Mouse (Mus musculus) intestine, embryonic 15.5 days (tissue): ENCODE results near the gene Msx1. TPM values are rescaled to one million over a fixed set of nuclear protein-coding genes. Genes with fewer than 3 reads are reported as not detected.
A peak's percentile ranks its signal among the peaks of the same experiment; 100 is the strongest.

Experiments
- ATAC-seq: fragments of 200-750 bp; cut with Nextera tagmentation; 2 replicates; pipeline ENCODE4 v1.8.0; 2017; ENCODE audit warnings: moderate TSS enrichment, moderate library complexity
- H3K27ac ChIP-seq: fragments of 300-500 bp; sonication (generic); 2 replicates; pipeline ENCODE4 v1.5.1; 2015; ENCODE audit warnings: mild to moderate bottlenecking, inconsistent platforms
- H3K27me3 ChIP-seq: fragments of 300-500 bp; sonication (generic); replicated peaks from 2 replicates; pipeline ENCODE4 v1.6.1; 2015; ENCODE audit warnings: inconsistent platforms
- H3K36me3 ChIP-seq: fragments of 300-500 bp; sonication (generic); 2 replicates; pipeline ENCODE4 v1.6.1; 2015; ENCODE audit warnings: inconsistent platforms
- H3K4me1 ChIP-seq: fragments of 300-500 bp; sonication (generic); replicated peaks from 2 replicates; pipeline ENCODE4 v1.6.1; 2015; ENCODE audit warnings: inconsistent platforms
- H3K4me2 ChIP-seq: fragments of 300-500 bp; sonication (generic); replicated peaks from 2 replicates; pipeline ENCODE4 v1.6.1; 2015; ENCODE audit warnings: mild to moderate bottlenecking, inconsistent platforms
- H3K4me3 ChIP-seq: fragments of 300-500 bp; sonication (generic); replicated peaks from 2 replicates; pipeline ENCODE4 v1.5.1; 2015; ENCODE audit warnings: inconsistent platforms
- H3K9ac ChIP-seq: fragments of 300-500 bp; sonication (generic); 2 replicates; pipeline ENCODE4 v1.6.1; 2015; ENCODE audit warnings: inconsistent platforms
- H3K9me3 ChIP-seq: fragments of 300-500 bp; sonication (generic); 2 replicates; pipeline ENCODE4 v1.6.1; 2016; ENCODE audit warnings: inconsistent platforms
- WGBS: fragments of 180-500 bp; shearing (Covaris S2); methylation state at CpG from one replicate; pipeline ENCODE4 v1.1.7; 2015; 5-methylcytosine and 5-hydroxymethylcytosine counted together
- polyA plus RNA-seq: library from polyadenylated mRNA; unstranded; fragments of >200 nt; fragmentation: Nextera tagmentation; extraction: Ambion mirVana; gene quantifications from 2 replicates; pipeline ENCODE4 v1.2.1, GENCODE M21; 2015

Msx1 gene
- polyA plus RNA-seq, 1 experiment from 2014 or later: 3.8 TPM

DNA sequence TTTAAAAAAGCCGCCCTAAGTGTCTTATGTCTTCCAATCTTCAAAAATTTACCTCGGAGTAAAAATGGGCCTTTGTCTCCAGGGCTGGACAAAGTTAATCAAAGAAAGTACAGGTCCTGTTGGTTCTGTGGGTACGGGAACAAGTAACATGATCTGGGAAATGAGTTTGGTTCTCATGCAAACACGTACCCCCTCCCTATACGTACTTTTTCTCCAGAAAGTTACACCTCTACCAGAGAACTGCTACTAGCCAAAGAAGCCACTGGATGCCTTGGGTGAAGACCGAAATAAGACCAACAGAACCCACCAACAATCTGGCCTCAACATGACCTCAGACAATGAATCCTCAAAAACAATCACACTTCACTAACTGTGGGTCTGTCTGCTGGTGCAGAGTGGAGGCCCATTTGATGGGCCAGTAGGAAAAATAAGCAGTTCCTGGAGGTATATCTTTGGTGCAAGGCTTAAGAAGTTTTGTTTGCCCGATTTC is 773 bp upstream of the Msx1 start:
- no peak overlapping the region for H3K4me3 ChIP-seq
- H3K4me1 ChIP-seq: peaks cover 21% of the 10 kb centered on the region
- H3K9me3 ChIP-seq: no peaks in the 10 kb centered on the region
- no peak overlapping the region for H3K27ac ChIP-seq
- no peak overlapping the region for H3K9ac ChIP-seq
- no peak for ATAC-seq
- no peak overlapping the region; the same call in 1 of the 2 replicates for H3K4me2 ChIP-seq
- H3K36me3 ChIP-seq: no peaks in the 10 kb centered on the region
- WGBS: 6% methylated on average over 7 of the region's 7 CpGs
- peaks cover 94% of the 10 kb centered on the region for H3K27me3 ChIP-seq

DNA sequence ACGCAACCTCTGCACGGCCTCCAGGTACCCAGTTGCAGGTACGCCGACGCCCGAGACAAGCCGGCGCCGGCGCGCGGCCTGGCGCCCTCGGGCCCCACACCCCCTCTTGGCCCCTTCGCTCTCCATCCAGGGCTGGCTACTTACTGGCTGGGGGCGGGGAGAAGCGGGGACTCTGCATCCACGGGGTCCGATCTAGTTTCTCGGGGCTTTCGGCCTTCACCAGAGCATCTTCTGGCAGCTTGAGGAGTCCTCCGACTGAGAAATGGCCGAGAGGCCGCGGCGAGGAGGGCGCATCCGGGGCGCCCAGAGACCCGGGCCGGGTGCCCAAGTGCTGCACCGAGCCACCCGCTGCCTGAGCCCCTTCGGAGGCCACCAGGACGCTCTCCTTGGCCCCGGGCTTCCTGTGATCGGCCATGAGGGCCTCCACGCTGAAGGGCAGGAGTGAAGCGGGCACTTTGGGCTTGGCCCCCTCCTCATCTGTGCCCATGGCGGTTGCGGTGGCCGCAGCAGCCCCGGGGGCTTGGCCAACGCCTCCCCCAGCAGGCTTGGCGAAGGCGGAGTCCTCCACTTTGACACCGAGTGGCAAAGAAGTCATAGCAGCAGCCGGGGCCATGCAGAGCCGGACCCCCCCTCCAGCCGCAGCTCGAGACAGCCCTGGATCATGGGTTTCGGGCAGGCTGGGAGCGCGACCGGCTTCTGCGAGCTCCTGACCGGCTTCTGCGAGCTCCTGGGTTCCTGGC is 492 bp downstream of the Msx1 start:
- no peaks in the 10 kb centered on the region for H3K9me3 ChIP-seq
- peak overlapping the region; percentile 40 for H3K4me3 ChIP-seq
- H3K4me2 ChIP-seq: peak overlapping the region; percentile 75
- H3K9ac ChIP-seq: peak overlapping the region; percentile 18
- ATAC-seq: peak; percentile 48
- under 1% methylated on average over 57 of the region's 58 CpGs for WGBS
- H3K36me3 ChIP-seq: no peaks in the 10 kb centered on the region
- peaks cover 95% of the 10 kb centered on the region for H3K27me3 ChIP-seq
- no peak overlapping the region for H3K27ac ChIP-seq
- peaks cover 21% of the 10 kb centered on the region for H3K4me1 ChIP-seq

DNA sequence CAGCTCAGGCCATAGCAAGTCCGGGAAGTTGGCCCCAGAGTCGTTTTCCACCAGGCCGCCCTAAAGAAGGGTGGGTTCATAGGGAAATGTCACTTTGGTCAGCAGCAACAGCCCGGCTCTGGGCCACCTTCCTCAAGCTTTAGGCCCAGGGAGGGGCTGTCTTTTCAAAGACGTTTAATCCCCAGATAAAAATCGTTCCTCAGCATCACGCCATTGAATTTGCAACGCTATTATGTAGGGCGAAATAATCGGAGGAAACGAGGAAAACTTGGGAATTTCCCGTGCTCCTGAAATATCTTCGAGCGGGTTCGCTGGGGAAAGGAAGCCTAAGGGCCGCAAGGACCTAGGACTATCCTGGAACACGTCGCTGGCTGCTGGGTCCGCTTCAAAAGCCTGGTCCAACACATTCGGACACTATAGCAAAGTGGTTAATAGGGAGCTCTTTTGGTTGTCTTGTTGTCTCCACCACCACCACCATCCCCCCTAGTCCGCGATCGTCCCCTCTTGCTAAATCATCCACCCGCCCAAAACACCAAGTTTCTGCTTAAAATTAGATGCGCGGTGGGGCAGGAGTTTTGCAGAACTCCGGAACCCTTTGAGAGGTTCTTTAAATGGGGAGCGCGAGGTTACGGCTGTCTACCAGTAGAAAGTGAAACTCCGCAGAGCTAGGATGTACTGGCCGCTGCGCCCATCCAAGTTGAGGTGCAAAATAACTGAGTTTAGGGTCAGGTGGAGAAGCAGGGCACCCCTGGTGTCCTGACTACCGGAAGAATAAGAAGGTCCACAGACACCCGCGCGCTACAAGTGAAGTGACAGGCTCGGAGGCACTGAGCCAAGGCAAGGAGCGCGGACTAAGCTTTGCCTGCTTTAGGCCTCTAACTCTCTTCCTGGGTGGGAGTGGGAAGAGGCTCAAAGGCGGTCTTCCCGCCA is 1.3 kb downstream of the Msx1 start:
- Histone ChIP-seq H3K27me3 (peaks cover 95% of the 10 kb centered on the region), H3K9me3 (no peaks in the 10 kb centered on the region), H3K27ac (no peak overlapping the region), H3K4me3 (peak overlapping the region; percentile 40), H3K36me3 (no peaks in the 10 kb centered on the region), H3K4me1 (peaks cover 21% of the 10 kb centered on the region), H3K9ac (peak overlapping the region; percentile 18; the same call in 1 of the 2 replicates), H3K4me2 (peak overlapping the region; percentile 75)
- WGBS: under 1% methylated on average over 42 of the region's 42 CpGs
- no peak; the same call in 1 of the 2 replicates for ATAC-seq

DNA sequence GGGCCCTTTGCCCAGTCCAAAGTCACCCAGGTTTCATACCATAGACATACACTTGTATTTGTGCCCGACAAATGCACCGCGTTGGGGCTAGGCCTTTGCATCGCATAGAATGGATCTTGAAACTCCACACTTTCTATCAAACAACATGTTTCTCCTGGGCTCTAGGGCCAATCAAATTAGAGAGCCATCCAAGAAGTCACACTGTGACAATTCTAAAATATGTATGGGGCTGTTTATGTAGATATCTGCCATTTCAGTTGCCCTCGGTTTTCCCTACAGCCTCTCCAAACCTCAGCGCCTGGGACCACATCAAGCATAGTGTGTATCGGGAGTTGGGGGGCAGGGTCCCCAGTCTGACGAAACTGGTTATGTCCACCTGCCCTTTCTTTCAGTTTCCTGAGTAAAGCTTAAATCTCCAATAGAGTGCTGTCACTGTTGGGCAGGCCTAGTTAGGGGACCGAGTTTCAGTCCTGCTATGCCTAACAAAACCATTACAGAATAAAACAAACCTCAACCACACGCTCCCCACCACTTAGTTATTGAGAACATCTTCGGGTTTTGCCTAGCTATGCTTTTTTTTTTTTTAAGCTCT is 2.2 kb downstream of the Msx1 start:
- ATAC-seq: no peak
- no peaks in the 10 kb centered on the region for H3K9me3 ChIP-seq
- no peak overlapping the region for H3K4me2 ChIP-seq
- 12% methylated on average over 11 of the region's 11 CpGs for WGBS
- no peak overlapping the region for H3K27ac ChIP-seq
- H3K4me1 ChIP-seq: peaks cover 21% of the 10 kb centered on the region
- peaks cover 95% of the 10 kb centered on the region for H3K27me3 ChIP-seq
- H3K4me3 ChIP-seq: no peak overlapping the region
- H3K36me3 ChIP-seq: no peaks in the 10 kb centered on the region
- H3K9ac ChIP-seq: no peak overlapping the region

DNA sequence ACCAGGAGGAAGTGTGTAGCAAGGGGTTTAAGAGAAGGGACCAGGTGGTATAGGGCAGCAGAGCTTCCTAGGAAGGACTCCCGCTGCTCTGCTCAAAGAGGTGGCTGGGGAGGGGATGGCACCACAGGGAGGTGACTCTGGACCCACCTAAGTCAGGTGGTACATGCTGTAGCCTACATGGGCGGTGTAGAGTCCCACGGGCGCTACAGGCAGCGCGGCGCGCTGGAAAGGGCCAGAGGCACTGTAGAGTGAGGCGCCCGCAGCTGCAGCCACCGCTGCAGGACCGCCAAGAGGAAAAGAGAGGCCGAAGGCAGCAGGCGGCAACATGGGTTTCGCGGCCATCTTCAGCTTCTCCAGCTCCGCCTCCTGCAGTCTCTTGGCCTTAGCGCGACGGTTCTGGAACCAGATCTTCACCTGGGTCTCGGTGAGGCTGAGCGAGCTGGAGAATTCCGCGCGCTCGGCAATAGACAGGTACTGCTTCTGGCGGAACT is 3.2 kb downstream of the Msx1 start:
- 6% methylated on average over 27 of the region's 27 CpGs for WGBS
- Histone ChIP-seq H3K27me3 (peaks cover 95% of the 10 kb centered on the region), H3K36me3 (no peaks in the 10 kb centered on the region), H3K4me1 (peaks cover 16% of the 10 kb centered on the region), H3K27ac (no peak overlapping the region), H3K4me2 (no peak overlapping the region), H3K9ac (no peak overlapping the region), H3K9me3 (no peaks in the 10 kb centered on the region), H3K4me3 (no peak overlapping the region)
- ATAC-seq: no peak

DNA sequence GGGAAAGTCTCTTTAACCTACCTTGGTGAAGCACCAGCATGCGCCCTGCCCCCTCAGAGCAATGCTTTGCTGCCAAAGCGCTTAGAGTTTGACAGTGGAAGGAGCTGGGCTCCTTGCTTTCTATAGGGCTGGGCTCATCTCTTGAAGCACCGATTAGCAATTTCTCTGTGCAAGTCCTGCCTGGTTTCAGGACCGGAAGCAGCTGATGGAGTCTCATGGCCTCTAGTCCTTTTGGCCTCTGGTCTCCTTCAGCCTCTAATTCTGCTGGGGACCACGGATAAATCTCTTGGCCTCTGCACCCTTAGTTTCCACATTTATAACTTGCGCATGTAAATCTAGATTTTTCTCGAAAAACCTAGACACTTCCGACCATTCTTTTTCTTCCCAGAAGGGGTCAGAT is 3.7 kb downstream of the Msx1 start:
- H3K27me3 ChIP-seq: peaks cover 95% of the 10 kb centered on the region

DNA sequence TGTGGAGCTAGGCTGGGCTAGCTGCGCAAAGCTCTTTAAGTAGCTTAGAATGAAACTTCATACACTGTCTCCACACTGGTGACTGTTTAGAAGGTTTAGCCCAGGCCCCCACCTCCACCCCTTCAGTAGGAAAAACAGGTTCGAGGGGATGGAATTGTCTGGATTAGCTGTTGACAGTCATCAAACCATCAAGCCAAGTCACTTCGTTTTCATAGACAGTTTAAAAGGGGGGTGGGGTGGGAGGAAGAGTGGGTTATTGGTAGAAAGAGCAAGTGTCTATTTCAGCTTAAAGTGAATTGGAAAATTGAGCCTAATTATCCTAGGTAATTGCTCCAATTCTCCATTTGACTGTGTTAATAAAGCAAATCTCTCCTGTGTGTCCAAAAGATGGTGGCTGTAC is 4.4 kb downstream of the Msx1 start:
- Histone ChIP-seq H3K27me3 (peaks cover 95% of the 10 kb centered on the region), H3K9me3 (no peaks in the 10 kb centered on the region), H3K4me3 (no peak overlapping the region), H3K36me3 (no peaks in the 10 kb centered on the region), H3K4me2 (no peak overlapping the region), H3K9ac (no peak overlapping the region), H3K27ac (no peak overlapping the region), H3K4me1 (peaks cover 16% of the 10 kb centered on the region)
- ATAC-seq: no peak
- 19% methylated on average over 3 of the region's 3 CpGs for WGBS

More for the DNA sequence above, 3.7 kb downstream of the Msx1 start:
- WGBS: 36% methylated on average over 8 of the region's 8 CpGs
- H3K9me3 ChIP-seq: no peaks in the 10 kb centered on the region
- no peak overlapping the region for H3K27ac ChIP-seq
- ATAC-seq: no peak
- H3K36me3 ChIP-seq: no peaks in the 10 kb centered on the region
- no peak overlapping the region for H3K9ac ChIP-seq
- H3K4me2 ChIP-seq: no peak overlapping the region
- H3K4me3 ChIP-seq: no peak overlapping the region
- peaks cover 16% of the 10 kb centered on the region for H3K4me1 ChIP-seq

DNA sequence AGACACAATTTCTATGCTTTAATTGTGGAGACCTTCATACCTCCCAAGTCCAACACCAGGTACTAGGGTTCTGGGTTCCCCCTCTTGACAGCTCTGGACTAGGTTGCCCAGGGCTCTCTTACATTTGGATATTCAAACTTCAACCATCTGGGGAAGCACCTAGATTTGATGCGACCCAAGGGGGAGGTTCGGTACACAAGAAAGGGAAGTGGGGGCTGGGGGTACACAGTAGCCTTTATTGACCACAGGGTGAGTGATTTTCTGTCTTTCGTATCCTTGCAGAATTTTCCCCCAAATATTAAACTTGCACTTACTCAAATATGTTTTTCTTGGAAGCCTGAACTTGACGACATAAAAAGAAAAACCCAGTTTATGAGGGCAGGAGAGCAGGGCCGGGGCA is 4.8 kb downstream of the Msx1 start:
- no peak overlapping the region for H3K9ac ChIP-seq
- peaks cover 14% of the 10 kb centered on the region for H3K4me1 ChIP-seq

DNA sequence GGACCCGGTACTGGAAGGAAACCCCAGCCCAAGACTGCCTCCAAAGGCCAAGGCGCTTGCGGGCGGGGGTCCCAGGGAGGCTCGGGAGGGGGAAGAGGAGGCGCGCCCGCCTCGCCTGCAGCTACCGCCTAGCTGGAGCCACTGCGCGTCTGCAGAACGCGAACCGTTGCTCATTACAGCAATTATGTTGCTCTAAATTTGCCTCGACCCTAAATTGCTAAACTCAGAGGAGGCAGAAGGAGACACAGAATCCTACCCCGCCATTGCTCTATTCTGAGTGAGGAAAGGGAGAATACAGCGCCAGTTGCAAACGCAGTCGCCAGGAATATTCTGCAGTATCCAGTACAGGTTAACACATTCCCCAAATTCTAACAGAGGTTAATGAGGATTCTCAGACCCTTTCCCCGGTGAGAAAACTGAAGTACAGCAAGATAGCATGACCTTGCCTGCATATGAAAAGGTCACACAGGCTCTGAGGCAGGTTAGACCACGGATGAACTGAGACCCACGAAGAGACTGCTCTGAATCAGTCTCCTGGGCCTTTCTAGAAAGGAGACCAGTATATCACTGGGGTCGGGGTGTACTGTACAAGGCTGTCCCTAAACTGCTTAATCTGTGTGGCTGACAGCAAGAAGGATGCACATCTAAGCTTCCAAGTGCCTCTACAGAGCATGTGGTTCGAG is 5.7 kb downstream of the Msx1 start:
- H3K27ac ChIP-seq: no peak overlapping the region
- peaks cover 95% of the 10 kb centered on the region for H3K27me3 ChIP-seq
- no peak overlapping the region for H3K4me3 ChIP-seq
- H3K9ac ChIP-seq: no peak overlapping the region
- H3K9me3 ChIP-seq: no peaks in the 10 kb centered on the region
- ATAC-seq: no peak
- H3K4me1 ChIP-seq: peaks cover 7% of the 10 kb centered on the region
- H3K36me3 ChIP-seq: no peaks in the 10 kb centered on the region
- WGBS: 3% methylated on average over 25 of the region's 25 CpGs
- H3K4me2 ChIP-seq: no peak overlapping the region

More for the DNA sequence above, 4.8 kb downstream of the Msx1 start:
- Histone ChIP-seq H3K4me2 (no peak overlapping the region), H3K27me3 (peaks cover 96% of the 10 kb centered on the region), H3K9me3 (no peaks in the 10 kb centered on the region), H3K4me3 (no peak overlapping the region), H3K36me3 (no peaks in the 10 kb centered on the region), H3K27ac (no peak overlapping the region)
- ATAC-seq: no peak
- 30% methylated on average over 5 of the region's 5 CpGs for WGBS

DNA sequence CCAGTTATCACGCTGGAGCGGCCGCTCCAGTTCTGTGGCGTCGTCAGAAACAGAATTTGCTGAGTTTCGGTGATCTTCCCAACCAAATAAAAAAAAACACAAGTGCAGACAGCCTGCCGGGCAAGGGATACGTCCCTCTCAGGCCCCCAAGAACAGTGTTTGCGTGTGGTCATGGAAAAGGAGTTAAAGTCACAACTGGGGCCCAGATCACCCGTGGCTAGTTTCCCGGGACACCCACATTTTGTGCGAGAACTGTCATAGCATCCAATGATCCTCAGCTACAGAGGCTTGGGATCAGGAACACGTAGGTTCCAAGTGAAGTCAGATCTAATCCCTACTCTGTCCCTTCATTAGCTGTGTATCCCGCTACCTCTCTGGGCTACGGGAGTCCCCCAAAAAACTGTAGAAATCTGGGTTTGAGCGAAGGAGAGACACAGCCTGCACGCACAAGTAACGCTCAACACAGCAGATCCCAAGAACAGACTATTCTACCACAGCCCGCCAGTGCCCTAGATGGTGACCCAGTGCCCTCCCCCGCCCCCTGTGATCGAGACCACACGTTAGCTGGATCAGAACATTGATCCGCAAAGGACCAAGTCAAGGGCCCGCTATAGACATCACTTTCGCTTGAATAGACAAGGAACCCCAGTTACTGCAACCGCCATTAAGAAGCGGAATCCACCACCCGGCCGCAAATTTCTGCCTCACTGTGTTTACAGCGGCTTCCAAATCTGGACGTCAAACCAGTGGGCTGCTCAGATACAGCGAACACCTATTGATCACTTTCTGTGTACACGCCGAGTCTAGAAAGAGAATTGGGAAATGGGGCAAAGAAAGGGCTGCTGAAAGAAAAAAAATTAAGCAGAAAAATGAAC is 6.5 kb downstream of the Msx1 start:
- WGBS: 3% methylated on average over 34 of the region's 34 CpGs
- peaks cover 92% of the 10 kb centered on the region for H3K27me3 ChIP-seq

More for the DNA sequence above, 6.5 kb downstream of the Msx1 start:
- Histone ChIP-seq H3K4me1 (0 out of 2 replicates have a peak, but pooled peaks cover 4% of the 10 kb centered on the region), H3K4me3 (no peak overlapping the region), H3K9me3 (no peaks in the 10 kb centered on the region), H3K9ac (no peak overlapping the region), H3K4me2 (no peak overlapping the region), H3K36me3 (no peaks in the 10 kb centered on the region), H3K27ac (no peak overlapping the region)
- no peak for ATAC-seq
